Mouse (Mus musculus): Measurements from ENCODE around the gene Mxi1. TPM values are rescaled to one million over a fixed set of nuclear protein-coding genes. Genes with fewer than 3 reads are reported as not detected.

Gene Mxi1
- total RNA-seq, 1 experiment = 20.1 TPM

GRCm38 (mm10) chr19:53373570-53373969 is 63.3 kb downstream of the Mxi1 start:
- Histone ChIP-seq H3K9ac (ENCODE audit: insufficient read depth, low read depth, low read length, poor library complexity, severe bottlenecking) (no peak overlapping the region), H3K36me3 (ENCODE audit: control insufficient read depth, insufficient read depth, low read length, poor library complexity, severe bottlenecking) (peaks cover 15% of the 10 kb centered on the region), H3K9me3 (ENCODE audit: control insufficient read depth, insufficient read depth, low read depth, low read length) (no peaks in the 10 kb centered on the region), H3K27ac (ENCODE audit: insufficient read depth, low read depth, low read length, poor library complexity, severe bottlenecking) (no peak overlapping the region), H3K4me3 (ENCODE audit: insufficient read depth in 1 of 2, low read depth in 1 of 2, low read length in 2 of 2, poor library complexity in 1 of 2, severe bottlenecking in 1 of 2) (no peak overlapping the region), H3K4me1 (ENCODE audit: control insufficient read depth in 2 of 2, insufficient read depth in 2 of 2, low read length in 2 of 2, poor library complexity in 1 of 2) (peaks cover 0 to 11% of the 10 kb centered on the region in 2 experiments; a peak in 2 of 4 replicates)
- TF ChIP-seq MAFK (IDR thresholded peaks at IDR 0.05; ENCODE audit: insufficient read depth, low read depth, low read length) (no peak), ZNF384 (IDR thresholded peaks at IDR 0.05; ENCODE audit: low read depth, low read length) (peak; percentile 57; the same call in 1 of the 2 replicates)
- in situ Hi-C loops (cut with MboI; ENCODE audit: low sequenced_read_pairs in 2 of 2, unreplicated experiment in 2 of 2) = no loop called here
- DNase-seq (ENCODE audit: low read depth, low spot score) = no peak

DNA sequence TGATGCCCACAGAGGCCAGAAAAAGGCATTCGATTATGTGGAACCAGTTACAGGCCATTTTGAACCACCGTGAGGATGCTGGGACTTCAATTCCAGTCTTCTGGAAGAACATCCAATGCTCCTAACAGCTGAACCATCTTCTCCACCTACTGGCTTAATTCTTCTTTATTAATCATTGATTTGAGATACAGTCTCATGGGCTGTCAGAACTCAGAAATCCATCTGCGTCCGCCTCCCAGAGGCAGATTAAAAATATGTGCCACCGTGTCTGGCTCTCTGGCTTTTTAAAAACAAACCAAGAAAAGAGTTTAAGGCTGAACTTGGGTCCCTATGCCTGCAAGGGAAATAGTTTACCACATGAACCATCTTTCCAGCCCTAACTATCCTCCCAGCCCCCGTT is 65.0 kb downstream of the Mxi1 start:
- DNase-seq (ENCODE audit: low read depth, low spot score) = no peak
- H3K36me3 ChIP-seq (ENCODE audit: control insufficient read depth, insufficient read depth, low read length, poor library complexity, severe bottlenecking) = peaks cover 20% of the 10 kb centered on the region
- H3K9me3 ChIP-seq (ENCODE audit: control insufficient read depth, insufficient read depth, low read depth, low read length) = no peaks in the 10 kb centered on the region
- H3K4me1 ChIP-seq (ENCODE audit: control insufficient read depth in 2 of 2, insufficient read depth in 2 of 2, low read length in 2 of 2, poor library complexity in 1 of 2) = peaks cover 0 to 3% of the 10 kb centered on the region in 2 experiments; a peak in 1 of 4 replicates
- in situ Hi-C loops (cut with MboI; ENCODE audit: low sequenced_read_pairs in 2 of 2, unreplicated experiment in 2 of 2) = no loop called here
- no peak overlapping the region for H3K27ac ChIP-seq (ENCODE audit: insufficient read depth, low read depth, low read length, poor library complexity, severe bottlenecking)
- H3K9ac ChIP-seq (ENCODE audit: insufficient read depth, low read depth, low read length, poor library complexity, severe bottlenecking) = no peak overlapping the region
- H3K4me3 ChIP-seq (ENCODE audit: insufficient read depth in 1 of 2, low read depth in 1 of 2, low read length in 2 of 2, poor library complexity in 1 of 2, severe bottlenecking in 1 of 2) = no peak overlapping the region
- no peak for TF ChIP-seq ZC3H11A (IDR thresholded peaks at IDR 0.05; ENCODE audit: borderline replicate concordance, low read depth, low read length)

DNA sequence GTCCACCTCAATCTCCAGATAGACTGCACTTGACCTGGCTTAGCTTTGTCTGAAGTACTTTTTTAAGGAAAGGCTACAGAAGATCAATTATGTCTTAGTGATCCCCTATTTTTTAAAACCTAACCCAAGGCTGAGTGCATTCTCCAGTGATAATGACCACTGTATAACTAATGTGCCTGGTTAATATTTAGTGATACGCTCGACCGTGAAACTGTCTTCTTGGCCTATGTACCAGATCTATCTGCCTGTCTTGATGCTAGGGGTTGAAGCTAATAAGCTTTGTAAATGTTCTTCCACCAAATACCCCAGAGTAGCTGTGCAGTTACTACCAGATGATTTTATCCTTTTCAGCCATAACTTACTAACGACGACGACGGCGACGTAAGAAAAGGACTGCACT is 65.5 kb downstream of the Mxi1 start:
- Histone ChIP-seq H3K9ac (ENCODE audit: insufficient read depth, low read depth, low read length, poor library complexity, severe bottlenecking) (no peak overlapping the region), H3K36me3 (ENCODE audit: control insufficient read depth, insufficient read depth, low read length, poor library complexity, severe bottlenecking) (peaks cover 22% of the 10 kb centered on the region), H3K27ac (ENCODE audit: insufficient read depth, low read depth, low read length, poor library complexity, severe bottlenecking) (no peak overlapping the region), H3K4me3 (ENCODE audit: insufficient read depth in 1 of 2, low read depth in 1 of 2, low read length in 2 of 2, poor library complexity in 1 of 2, severe bottlenecking in 1 of 2) (no peak overlapping the region), H3K4me1 (ENCODE audit: control insufficient read depth in 2 of 2, insufficient read depth in 2 of 2, low read length in 2 of 2, poor library complexity in 1 of 2) (peaks cover 0 to 2% of the 10 kb centered on the region in 2 experiments; a peak in 1 of 4 replicates), H3K9me3 (ENCODE audit: control insufficient read depth, insufficient read depth, low read depth, low read length) (no peaks in the 10 kb centered on the region)
- DNase-seq (ENCODE audit: low read depth, low spot score) = no peak
- in situ Hi-C loops (cut with MboI; ENCODE audit: low sequenced_read_pairs in 2 of 2, unreplicated experiment in 2 of 2) = no loop called here
- no peak for TF ChIP-seq ZC3H11A (IDR thresholded peaks at IDR 0.05; ENCODE audit: borderline replicate concordance, low read depth, low read length)
- no peak for TF ChIP-seq CHD2 (IDR thresholded peaks at IDR 0.05; ENCODE audit: low read depth, low read length)
- TF ChIP-seq MAFK (IDR thresholded peaks at IDR 0.05; ENCODE audit: insufficient read depth, low read depth, low read length) = no peak
- no peak for TF ChIP-seq HCFC1 (IDR thresholded peaks at IDR 0.05; ENCODE audit: borderline replicate concordance, insufficient read depth, low read length)
- no peak for TF ChIP-seq ZNF384 (IDR thresholded peaks at IDR 0.05; ENCODE audit: low read depth, low read length)

GRCm38 (mm10) chr19:53377652-53378051 is 67.3 kb downstream of the Mxi1 start:
- in situ Hi-C loops (cut with MboI; ENCODE audit: low sequenced_read_pairs in 2 of 2, unreplicated experiment in 2 of 2) = no loop called here
- DNase-seq (ENCODE audit: low read depth, low spot score) = no peak
- Histone ChIP-seq H3K4me1 (ENCODE audit: control insufficient read depth in 2 of 2, insufficient read depth in 2 of 2, low read length in 2 of 2, poor library complexity in 1 of 2) (no peaks in the 10 kb centered on the region; a peak in 1 of 4 replicates), H3K4me3 (ENCODE audit: insufficient read depth in 1 of 2, low read depth in 1 of 2, low read length in 2 of 2, poor library complexity in 1 of 2, severe bottlenecking in 1 of 2) (no peak overlapping the region), H3K27ac (ENCODE audit: insufficient read depth, low read depth, low read length, poor library complexity, severe bottlenecking) (no peak overlapping the region), H3K9ac (ENCODE audit: insufficient read depth, low read depth, low read length, poor library complexity, severe bottlenecking) (no peak overlapping the region), H3K9me3 (ENCODE audit: control insufficient read depth, insufficient read depth, low read depth, low read length) (no peaks in the 10 kb centered on the region), H3K36me3 (ENCODE audit: control insufficient read depth, insufficient read depth, low read length, poor library complexity, severe bottlenecking) (peaks cover 30% of the 10 kb centered on the region)
- TF ChIP-seq ZNF384 (IDR thresholded peaks at IDR 0.05; ENCODE audit: low read depth, low read length) (no peak), MAFK (IDR thresholded peaks at IDR 0.05; ENCODE audit: insufficient read depth, low read depth, low read length) (no peak), HCFC1 (IDR thresholded peaks at IDR 0.05; ENCODE audit: borderline replicate concordance, insufficient read depth, low read length) (no peak), CHD2 (IDR thresholded peaks at IDR 0.05; ENCODE audit: low read depth, low read length) (no peak), ZC3H11A (IDR thresholded peaks at IDR 0.05; ENCODE audit: borderline replicate concordance, low read depth, low read length) (no peak)

GRCm38 (mm10) chr19:53378421-53378820 is 68.1 kb downstream of the Mxi1 start:
- TF ChIP-seq CHD2 (IDR thresholded peaks at IDR 0.05; ENCODE audit: low read depth, low read length) (no peak), MAFK (IDR thresholded peaks at IDR 0.05; ENCODE audit: insufficient read depth, low read depth, low read length) (no peak), HCFC1 (IDR thresholded peaks at IDR 0.05; ENCODE audit: borderline replicate concordance, insufficient read depth, low read length) (no peak), ZNF384 (IDR thresholded peaks at IDR 0.05; ENCODE audit: low read depth, low read length) (no peak), ZC3H11A (IDR thresholded peaks at IDR 0.05; ENCODE audit: borderline replicate concordance, low read depth, low read length) (no peak)
- Histone ChIP-seq H3K36me3 (ENCODE audit: control insufficient read depth, insufficient read depth, low read length, poor library complexity, severe bottlenecking) (peaks cover 35% of the 10 kb centered on the region), H3K4me1 (ENCODE audit: control insufficient read depth in 2 of 2, insufficient read depth in 2 of 2, low read length in 2 of 2, poor library complexity in 1 of 2) (no peaks in the 10 kb centered on the region), H3K27ac (ENCODE audit: insufficient read depth, low read depth, low read length, poor library complexity, severe bottlenecking) (no peak overlapping the region), H3K9me3 (ENCODE audit: control insufficient read depth, insufficient read depth, low read depth, low read length) (no peaks in the 10 kb centered on the region), H3K9ac (ENCODE audit: insufficient read depth, low read depth, low read length, poor library complexity, severe bottlenecking) (no peak overlapping the region), H3K4me3 (ENCODE audit: insufficient read depth in 1 of 2, low read depth in 1 of 2, low read length in 2 of 2, poor library complexity in 1 of 2, severe bottlenecking in 1 of 2) (no peak overlapping the region)
- no peak for DNase-seq (ENCODE audit: low read depth, low spot score)
- in situ Hi-C loops (cut with MboI; ENCODE audit: low sequenced_read_pairs in 2 of 2, unreplicated experiment in 2 of 2) = no loop called here

Measured in ES-E14 (cell line).